Mouse (Mus musculus): ENCODE measurements around the gene Guk1.
A peak's percentile ranks its signal among the peaks of the same experiment; 100 is the strongest.

Gene Guk1

GRCm38 (mm10) chr11:59163255-59164236, 28.5 kb downstream of the Guk1 start, which contains the start of gene Iba57:
Gene Iba57 (minus strand): TSS chr11:59163739.
- DNase-seq (ENCODE audit: low spot score), result peak; percentile 92

- DNase-seq (ENCODE audit: low spot score), result no peak
Measured at GRCm38 (mm10) chr11:59162443-59163254, 29.4 kb downstream of the Guk1 start.

GRCm38 (mm10) chr11:59161398-59161797, 30.6 kb downstream of the Guk1 start:
- no peak for DNase-seq (ENCODE audit: low spot score)

GRCm38 (mm10) chr11:59159558-59159957, 32.5 kb downstream of the Guk1 start:
- DNase-seq (ENCODE audit: low spot score), result no peak

- no peak for DNase-seq (ENCODE audit: low spot score)
Measured at GRCm38 (mm10) chr11:59159099-59159498, 32.9 kb downstream of the Guk1 start.

GRCm38 (mm10) chr11:59155900-59156299, 36.1 kb downstream of the Guk1 start:
- no peak for DNase-seq (ENCODE audit: low spot score)

- DNase-seq (ENCODE audit: low spot score), result no peak
Measured at GRCm38 (mm10) chr11:59154220-59154619, 37.8 kb downstream of the Guk1 start.

DNA sequence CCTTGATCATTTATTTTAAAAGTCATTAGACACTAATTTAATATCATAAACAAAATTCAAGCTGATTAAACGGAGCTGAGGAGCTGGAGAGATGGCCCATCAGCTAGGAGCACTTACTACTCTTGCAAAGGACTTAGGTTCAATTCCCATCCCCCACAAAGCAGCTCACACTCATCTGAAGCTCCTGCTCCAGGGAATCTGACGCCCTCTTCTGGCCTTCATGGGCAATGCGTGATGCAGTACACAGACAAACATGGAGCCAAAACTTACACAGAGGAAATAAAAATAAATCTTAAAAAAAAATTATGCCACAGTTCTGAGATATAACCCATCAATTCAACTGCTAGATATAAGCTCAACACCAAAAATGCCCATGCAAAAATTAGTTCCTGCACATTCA, 40.3 kb downstream of the Guk1 start:
- DNase-seq (ENCODE audit: low spot score), result no peak

DNA sequence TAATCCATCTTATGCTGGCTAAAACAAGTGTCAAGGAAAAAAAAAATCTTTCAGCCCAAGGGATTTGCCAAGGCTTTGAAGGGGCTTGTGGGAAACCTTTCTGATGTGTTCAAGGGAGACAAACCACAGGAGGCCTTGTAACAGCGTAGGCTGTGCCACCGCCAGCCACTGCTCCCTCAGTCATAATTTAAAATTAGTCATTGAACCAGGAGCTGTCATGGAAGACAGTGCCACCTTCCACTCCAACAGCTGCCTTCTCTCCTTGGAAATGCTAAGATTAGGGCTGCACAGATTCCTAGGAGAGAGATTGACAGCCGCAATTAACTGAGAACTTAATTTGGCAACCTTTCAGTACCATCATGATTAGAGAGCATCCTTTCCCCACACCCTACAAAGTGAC, 42.7 kb downstream of the Guk1 start:
- DNase-seq (ENCODE audit: low spot score), result no peak

GRCm38 (mm10) chr11:59142962-59143361, 49.0 kb downstream of the Guk1 start:
- DNase-seq (ENCODE audit: low spot score), result no peak

DNA sequence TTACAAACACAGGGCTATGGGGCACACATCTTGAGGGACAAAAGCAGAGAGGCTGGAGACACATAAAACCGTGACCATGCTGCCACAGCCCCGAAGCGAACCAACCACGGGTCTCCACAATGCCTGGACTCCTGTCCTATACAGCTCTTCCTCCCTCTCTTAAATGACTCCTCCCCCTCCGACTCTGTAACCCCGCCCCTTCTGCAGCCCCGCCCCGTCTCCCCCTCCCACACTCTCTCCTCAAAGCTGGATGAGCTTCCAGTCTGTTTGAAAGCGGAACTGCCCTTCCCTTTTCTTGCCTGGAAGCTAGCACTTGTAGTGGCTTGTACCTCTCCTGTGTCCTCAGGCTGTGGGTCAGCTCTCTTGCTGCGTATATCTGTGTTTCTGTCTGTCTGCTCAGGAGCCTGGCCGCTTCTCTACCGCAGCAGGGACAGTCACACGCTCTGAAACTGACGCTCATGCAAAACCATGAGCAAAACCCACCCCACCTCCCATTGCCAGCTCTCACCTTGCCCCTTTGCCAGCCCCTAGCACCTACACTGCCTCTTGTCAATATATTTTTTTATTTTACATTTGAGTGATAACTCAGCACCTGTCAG, 50.1 kb downstream of the Guk1 start:
- DNase-seq (ENCODE audit: low spot score), result no peak

DNA sequence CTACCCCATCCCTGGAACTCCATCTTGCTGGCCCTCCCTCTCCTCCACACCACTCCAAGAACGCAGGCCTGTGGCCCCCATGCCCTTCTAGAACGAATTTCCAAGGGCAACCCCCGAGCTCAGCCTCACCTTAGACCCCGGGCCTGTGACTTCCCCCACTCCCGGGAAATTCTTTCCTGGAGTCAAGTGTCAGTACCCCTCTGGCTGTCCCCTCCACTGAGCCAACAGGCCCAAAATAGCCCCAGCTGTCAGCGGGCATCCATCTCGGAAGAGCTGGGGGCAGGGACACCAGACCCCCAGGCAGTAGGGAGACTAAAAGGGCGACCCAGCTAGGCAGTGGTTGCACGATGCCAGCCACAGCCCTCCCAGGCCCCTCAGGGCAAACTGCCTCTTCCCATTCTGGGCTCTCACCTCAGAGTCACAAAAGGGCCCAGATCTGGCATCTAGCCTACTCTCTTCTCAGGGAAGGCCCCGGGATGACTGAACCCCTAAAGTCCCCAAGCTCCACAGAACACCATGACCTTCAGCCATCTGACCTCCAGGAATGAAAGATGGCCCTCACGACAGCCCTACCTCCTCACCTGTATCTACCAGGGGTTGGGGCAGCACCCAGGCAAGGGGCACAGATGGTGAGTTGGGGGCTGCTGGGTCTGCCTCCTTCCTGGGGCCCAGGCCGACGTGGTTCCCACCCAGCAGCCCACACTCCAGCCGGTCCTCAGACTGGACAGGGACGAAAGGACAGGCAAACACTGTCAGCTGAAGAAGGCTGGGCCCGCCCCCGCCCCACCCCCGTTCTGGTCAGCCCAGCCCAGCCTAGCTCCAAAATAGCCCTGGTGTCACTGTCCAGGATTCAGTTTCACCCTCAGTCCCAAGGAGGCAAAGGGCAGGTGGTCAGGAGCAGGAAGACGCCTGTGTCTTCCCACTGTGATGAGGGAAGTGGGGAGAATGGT, 53.2 kb downstream of the Guk1 start:
- DNase-seq (ENCODE audit: low spot score), result no peak

- no peak for DNase-seq (ENCODE audit: low spot score)
Measured at GRCm38 (mm10) chr11:59136994-59137706, 54.9 kb downstream of the Guk1 start.

DNA sequence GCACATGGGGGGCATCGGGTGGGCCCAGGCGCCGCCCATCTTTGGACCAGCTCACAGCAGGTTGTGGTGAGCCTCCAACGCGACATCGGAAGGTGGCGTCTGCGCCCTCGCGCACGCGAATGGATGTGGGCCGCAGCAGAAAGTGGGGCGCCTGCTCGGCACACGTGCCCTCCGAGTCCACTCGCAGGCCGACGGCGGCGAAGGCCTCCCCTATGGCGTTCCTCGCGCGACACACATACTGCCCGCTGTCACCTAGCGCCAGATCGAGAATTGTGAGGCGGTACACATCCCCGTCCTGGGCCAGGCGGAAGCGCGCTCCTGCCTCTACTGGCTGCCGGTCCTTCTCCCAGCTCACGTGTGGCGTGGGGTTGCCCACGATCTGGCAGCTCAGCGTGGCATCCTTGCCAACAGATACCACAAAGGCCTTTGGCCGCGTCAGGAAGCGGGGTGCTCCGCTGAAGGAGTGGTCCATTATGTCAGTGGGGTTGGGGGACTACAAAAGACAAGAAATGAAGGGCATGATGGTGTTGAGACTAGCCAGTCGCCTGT, 56.0 kb downstream of the Guk1 start, which contains the start of gene Obscn:
Gene Obscn (minus strand): TSS at position 499 of the 549 bp plus-strand sequence.
- DNase-seq (ENCODE audit: low spot score), result no peak

GRCm38 (mm10) chr11:59135051-59135820, 56.8 kb downstream of the Guk1 start:
- no peak for DNase-seq (ENCODE audit: low spot score)

DNA sequence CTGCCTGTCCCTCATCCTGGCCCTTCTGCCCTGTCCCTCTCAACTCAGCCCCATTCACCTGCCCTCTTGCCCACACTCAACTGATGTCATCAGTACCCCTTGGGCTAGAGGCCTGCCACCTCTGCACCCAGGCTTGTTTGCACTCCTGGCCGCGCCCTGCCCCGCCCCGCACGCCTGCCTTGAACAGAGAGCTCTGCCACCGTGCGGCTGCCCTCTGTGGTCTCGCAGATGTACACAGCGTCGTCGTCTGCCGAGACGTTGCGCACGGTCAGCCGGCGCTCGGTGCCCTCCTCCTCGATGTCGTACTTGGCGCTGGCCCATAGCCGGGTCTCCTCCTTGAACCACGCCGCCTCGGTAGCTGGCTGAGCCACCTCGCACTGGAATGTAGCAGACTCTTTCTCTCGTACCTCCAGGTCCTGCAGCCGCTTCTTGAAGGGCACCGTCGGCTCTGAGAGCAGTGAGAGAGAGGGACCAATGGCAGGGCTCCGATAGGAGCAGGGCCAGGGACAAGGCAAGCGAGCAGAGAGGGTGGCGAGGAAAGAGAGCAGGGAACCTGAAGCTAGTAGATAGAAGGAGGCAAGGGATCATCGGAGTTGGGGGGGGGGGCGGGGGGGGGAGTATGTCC, 57.5 kb downstream of the Guk1 start:
- DNase-seq (ENCODE audit: low spot score), result peak; percentile 21

Measured in urinary bladder, postnatal 25 days (tissue).